Mouse (Mus musculus) B cell, adult 2 months (primary cell): ENCODE results near the gene Paqr7.

ENCODE experiments used
- DNase-seq, 2 experiments: peaks; one replicate each; pipeline ENCODE4 v3.0.0; 2022

Paqr7 gene

GRCm38 (mm10) chr4:134496595-134497210 lies at the start of gene Paqr7:
TSS of gene Paqr7 (plus strand) at chr4:134496697.
- peak; percentile 52 to 59 for DNase-seq

- DNase-seq: no peak
Observed at GRCm38 (mm10) chr4:134447966-134448365, 48.5 kb upstream of the Paqr7 start.

- no peak for DNase-seq
Observed at GRCm38 (mm10) chr4:134449595-134450391, 46.7 kb upstream of the Paqr7 start.

GRCm38 (mm10) chr4:134450392-134451195 lies 45.9 kb upstream of the Paqr7 start:
- no peak for DNase-seq

GRCm38 (mm10) chr4:134451484-134451883 lies 45.0 kb upstream of the Paqr7 start:
- DNase-seq: no peak

- DNase-seq: no peak
Observed at GRCm38 (mm10) chr4:134453619-134454400, 42.7 kb upstream of the Paqr7 start.

- DNase-seq: no peak
Observed at GRCm38 (mm10) chr4:134455310-134455709, 41.2 kb upstream of the Paqr7 start.

GRCm38 (mm10) chr4:134457130-134457825 lies 39.2 kb upstream of the Paqr7 start:
- no peak for DNase-seq

- DNase-seq: no peak
Observed at GRCm38 (mm10) chr4:134458856-134459255, 37.6 kb upstream of the Paqr7 start.

GRCm38 (mm10) chr4:134460277-134460676 lies 36.2 kb upstream of the Paqr7 start:
- DNase-seq: peak; percentile 77 to 79

- DNase-seq: no peak
Observed at GRCm38 (mm10) chr4:134461252-134461651, 35.2 kb upstream of the Paqr7 start.

- no peak for DNase-seq
Observed at GRCm38 (mm10) chr4:134465789-134466188, 30.7 kb upstream of the Paqr7 start.

GRCm38 (mm10) chr4:134466381-134467262 lies 29.9 kb upstream of the Paqr7 start:
- DNase-seq: no peak

GRCm38 (mm10) chr4:134467435-134468214 lies 28.9 kb upstream of the Paqr7 start:
- DNase-seq: peak; percentile 28 to 37

- peak; percentile 90 to 91 for DNase-seq
Observed at GRCm38 (mm10) chr4:134468215-134468575, 28.3 kb upstream of the Paqr7 start, which contains the start of gene Stmn1. TSS of gene Stmn1 (plus strand) at chr4:134468320.

GRCm38 (mm10) chr4:134468578-134469266 lies 27.8 kb upstream of the Paqr7 start:
- DNase-seq: peak; percentile 99

GRCm38 (mm10) chr4:134469341-134469796 lies 27.1 kb upstream of the Paqr7 start:
- DNase-seq: no peak

GRCm38 (mm10) chr4:134469985-134470384 lies 26.5 kb upstream of the Paqr7 start:
- DNase-seq: no peak

GRCm38 (mm10) chr4:134471469-134471868 lies 25.0 kb upstream of the Paqr7 start:
- no peak for DNase-seq
